Mouse (Mus musculus) c-Kit-positive CD71-negative TER-119-negative erythroid progenitor cells, embryonic 14.5 days (primary cell): Measurements from ENCODE around the gene Psip1.
"Not testable (repeated sequence)": the region's sequence is repeated elsewhere in the genome, so short reads cannot be mapped to it uniquely, and the experiment has no call there.

Experiments used
- DNase-seq: peaks from one replicate; pipeline ENCODE4 v3.0.0-alpha.2; 2013; ENCODE audit warnings: low read depth

Psip1 gene

DNA sequence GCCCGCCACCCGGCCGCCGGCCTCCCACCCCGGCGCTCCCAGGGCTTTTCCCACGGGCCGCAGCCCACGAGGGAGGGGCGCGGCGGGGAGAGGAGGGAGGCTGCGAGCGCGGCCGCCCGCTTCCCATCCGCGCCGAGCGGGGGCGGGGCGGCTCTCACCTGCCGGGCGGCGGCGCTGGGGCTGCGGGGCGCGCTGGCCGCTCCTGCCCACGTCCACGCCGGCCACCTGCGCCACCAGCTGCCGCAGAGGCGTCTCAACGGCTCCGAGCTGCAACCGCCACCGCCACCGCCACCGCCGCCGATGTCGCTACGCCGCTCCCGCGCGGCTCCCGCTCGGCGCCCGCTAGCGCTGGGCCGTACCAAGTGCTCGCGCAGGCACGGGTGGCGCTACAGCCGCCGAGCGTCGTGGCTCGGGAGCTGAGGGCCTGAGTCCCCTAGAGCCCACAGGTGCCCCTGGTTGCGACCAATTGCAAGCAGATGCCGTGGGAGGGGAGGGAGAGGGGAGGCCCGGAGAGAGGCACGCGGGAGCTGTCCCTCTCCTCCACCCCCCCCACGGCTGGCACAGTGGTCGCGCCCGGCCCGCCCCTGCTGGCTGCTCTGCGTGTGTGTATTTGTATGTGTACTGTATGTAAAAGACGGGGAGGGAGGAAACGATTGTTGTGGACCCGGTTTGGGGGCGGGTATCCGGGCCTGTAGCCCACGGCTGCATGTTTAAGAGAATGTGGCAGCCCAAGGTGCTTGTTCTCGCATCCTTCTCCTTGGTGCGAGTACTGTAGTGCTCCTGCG is at the start of gene Psip1:
Psip1 (minus strand) TSS at position 343 of the 785 bp plus-strand sequence.
- peak; percentile 74 for DNase-seq

DNA sequence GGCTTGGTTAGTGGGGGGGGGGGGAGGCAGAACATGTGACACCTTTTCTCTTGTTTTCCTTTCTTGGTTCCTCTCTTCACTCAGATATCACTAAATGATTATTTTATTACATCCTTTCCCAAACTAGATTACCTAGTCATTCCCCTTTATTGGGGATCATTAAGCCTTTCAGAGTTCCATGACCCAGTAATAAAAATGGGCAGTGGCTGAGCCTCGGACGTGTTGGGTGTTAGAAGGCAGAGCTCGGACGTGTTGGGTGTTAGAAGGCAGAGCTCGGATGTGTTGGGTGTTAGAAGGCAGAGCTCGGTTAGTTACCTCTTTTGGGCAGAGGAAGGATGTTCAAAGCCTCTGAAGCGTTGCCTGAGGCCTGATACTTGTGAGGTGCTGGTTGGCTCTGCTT is 47.8 kb upstream of the Psip1 start:
- DNase-seq = no peak

DNA sequence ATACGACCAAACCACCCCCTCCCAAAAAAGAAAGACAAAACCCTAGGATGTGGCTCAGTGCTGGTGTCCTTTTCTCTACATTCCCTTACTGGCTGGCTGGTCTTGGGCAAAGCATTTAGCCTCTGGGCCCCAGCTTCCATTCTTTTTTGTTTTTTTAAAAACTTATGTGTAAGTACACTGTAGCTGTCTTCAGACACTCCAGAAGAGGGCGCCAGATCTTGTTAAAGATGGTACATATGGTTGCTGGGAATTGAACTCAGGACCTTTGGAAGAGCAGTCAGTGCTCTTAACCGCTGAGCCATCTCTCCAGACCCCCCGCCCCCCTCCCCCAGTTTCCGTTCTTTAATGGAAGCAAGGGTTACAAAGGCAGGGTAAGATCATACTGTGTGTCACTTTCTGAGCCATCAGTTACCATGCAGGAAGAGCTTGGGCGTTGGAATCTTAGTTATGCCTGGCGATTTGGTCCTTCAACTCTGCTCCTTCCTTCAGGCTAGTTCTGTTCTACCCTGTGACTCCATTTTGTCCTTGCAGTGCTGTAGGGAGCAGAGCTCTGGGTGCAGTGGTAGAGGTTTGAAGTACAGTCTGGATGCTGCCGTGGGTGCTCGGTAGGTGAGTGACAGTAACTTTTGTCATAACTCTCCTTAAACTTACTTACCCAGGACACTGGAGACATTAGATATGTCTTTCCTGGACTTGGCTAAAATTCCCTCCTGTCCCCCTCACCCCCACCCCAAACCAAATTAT is 47.1 kb upstream of the Psip1 start:
- DNase-seq = no peak

DNA sequence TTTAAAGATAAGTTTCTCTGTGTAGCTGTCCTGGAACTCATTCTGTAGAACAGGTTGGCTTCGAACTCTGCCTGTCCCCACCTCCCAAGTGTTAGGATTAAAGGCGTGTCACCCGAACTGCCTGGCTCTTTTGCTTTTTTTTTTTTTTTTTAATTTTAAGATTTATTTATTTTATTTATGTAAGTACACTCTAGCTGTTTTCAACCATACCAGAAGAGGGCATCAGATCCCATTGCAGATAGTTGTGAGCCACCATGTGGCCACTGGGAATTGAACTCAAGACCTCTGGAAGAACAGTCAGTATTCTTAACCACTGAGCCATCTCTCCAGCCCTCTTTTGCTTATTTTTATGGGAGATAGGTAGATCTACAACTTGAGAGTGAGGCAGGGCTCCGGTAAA is 43.8 kb upstream of the Psip1 start:
- DNase-seq = not testable (repeated sequence)

DNA sequence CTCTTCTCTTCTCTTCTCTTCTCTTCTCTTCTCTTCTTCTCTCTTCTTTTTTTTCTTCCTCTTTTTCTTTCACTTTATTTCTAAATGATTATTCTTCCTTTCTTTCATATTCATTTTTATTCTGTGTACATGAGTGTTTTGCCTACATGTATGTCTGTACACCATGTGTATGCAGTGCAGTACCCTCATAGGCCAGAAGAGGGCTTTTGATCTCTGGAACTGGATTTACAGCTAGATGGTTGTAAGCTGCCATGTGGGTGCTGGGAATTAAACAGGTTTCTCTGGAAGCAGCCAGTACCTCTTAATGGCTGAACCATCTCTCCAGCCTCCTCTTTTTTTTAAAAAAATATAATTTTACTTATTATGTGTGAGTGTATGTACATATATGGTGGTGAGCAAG is 41.7 kb upstream of the Psip1 start:
- DNase-seq = peak; percentile 62

DNA sequence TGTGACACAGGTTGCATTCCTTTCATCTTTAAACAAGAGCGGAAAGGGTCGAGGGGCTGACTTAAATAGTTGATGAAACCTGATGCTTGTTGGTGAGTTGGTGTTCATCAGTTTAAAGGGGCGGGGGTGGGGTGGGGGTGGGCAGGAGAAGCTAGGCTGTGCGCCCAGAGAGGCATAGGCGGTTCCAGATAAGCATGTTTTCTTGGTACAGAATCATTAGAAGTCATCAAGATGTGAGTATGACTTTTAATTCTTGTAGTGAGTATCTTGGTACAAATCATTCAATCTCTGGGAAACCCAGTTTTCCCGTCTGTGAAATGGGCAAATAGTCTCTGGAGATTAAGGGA is 40.7 kb upstream of the Psip1 start:
- no peak for DNase-seq

DNA sequence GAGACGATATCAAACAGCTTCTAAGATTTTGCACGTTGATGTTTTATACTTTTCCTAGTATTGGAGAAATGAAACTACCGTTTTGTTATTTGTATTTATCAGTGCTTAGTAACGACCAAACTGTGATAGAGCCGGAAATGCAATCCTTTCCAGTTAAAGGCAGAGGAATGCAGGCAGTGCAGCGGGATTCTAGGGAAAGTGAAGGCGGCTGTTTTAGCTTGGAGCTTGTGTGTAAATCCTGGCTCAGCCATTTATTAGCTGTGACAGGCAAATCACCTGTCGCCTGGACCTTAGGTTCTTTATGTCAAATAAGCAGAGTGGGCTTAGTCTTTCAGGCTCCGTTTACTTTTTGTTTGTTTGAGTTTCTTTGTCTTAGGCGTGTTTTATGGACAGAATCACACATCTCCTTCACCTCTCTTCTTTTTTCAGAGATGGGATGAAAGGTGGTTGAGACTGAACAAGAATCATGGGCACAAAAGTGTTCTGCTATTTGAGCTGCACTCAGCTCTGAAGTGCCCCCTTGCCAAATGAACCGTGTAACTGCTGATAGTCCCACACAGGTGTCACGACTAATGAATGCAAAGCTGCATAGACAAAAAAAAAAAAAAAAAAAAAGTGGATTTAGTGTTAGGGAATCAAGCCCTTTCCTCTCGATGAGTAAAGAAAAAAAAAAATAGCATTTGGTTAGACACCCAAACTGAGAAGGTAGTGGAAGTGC is 40.2 kb upstream of the Psip1 start:
- DNase-seq = no peak

DNA sequence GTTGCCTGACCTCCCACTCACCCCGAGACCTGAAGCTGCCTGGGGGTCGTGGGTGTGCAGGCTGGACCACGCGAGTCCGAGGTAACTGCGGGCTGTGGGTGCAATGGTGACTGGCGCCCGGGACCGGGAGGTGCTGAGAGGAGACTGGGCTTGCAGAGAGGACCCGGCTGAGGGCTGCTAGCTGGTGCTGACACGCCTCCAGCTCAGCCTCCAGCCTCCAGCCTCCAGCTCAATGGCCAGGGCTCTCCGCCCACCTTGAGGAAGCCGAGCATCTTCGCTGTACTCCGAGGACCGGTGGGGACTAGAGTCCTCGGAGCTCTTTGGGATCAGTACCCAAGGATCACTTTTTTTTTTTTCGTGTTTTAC is 39.4 kb upstream of the Psip1 start:
- DNase-seq = peak; percentile 17

DNA sequence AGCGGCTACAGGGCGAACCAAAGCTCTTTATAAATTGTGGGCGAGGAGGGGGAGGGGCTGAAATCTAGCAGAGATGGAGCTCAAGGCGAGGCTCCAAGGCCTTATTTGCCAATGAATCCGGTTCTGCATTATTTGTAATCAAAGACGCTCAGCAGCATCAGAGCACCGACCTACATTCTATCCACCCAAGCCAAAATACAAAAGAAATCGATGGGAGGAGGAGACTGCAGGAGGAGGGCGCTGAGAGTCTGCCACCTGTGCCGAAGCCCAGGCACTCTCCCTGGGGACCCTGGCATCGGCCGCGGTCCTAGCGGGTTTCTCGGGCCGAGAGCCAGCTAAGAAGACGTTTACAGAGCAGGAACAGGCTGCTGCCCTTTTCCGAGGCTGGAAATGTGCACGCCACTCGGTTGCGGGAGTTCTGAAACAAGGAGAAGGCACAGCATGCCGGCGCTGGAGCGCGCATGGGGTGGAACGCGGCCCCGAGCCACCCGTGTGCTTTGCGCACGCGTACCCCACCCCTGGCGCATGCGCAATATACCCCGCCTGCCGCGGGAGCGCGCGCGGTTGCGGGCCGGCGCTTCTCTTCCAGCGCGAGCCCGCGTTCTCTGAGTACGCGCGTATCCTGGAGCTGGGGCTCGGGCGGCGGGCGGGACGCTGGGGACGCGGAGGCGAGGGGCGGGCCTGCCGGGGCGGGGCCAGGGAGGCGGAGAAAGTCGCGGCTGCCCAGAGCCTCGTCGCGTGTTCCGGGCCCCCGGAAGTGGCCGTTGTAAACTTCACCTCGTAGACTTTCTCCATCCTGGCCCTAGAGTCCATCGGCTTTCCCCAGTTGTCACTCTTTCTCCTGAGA is 38.8 kb upstream of the Psip1 start, which contains the start of gene Ccdc171:
Ccdc171 (plus strand) TSS at position 703 of the 847 bp plus-strand sequence.
- DNase-seq = peak; percentile 89

DNA sequence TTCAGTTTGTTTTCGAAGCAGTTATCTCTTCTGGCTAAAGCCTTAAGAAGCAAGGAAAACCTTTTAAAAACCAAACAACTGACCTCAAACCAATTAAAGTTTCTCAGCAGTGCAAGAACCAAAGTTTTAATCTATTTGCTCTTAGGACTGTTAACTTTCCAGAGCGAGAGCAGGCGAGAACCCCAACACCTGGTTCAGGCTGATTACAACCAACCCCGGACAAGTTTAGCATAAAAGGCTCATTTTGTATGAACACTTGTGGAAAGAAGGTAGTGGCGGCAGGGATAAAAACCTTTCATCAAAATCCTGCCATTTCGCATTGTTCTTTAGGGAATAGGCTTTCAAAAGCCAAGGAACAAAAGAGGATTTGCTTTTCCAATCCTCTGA is 38.2 kb upstream of the Psip1 start:
- no peak for DNase-seq

DNA sequence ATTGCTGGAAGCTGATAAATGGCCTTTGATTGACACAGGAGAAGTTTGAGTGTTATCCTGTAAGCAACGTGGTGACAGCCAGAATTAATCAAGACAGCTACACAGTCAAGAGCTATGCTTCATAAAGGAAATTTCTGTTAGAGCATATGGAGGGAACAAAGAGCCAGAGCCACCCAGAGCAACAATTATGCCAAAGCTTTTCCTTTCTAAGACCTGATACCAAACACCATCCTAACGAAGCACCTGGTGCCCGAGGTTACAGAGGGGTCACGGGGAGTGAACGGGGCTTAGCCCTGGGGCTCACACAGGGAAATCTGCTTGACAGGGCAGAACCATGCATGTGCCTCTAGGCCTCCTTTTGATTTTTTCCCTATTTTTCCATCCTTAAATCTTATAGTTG is 35.8 kb upstream of the Psip1 start:
- DNase-seq = no peak

DNA sequence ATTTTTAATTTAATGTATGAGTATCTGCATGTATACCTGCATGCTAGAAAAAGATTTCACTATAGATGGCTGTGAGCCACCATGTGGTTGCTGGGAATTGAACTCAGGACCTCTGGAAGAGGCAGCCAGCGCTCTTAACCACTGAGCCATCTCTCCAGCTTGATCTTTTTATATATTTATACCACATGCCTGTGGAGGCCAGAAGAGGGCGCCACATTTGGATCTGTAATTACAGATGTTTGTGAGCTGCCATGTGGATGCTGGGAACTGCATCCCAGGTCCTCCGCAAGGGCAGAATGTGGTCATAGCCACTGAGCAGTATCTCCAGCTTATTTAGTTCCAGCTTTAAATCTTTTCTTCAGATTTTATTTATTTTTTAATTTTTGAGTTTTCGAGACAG is 34.0 kb upstream of the Psip1 start:
- no peak for DNase-seq

DNA sequence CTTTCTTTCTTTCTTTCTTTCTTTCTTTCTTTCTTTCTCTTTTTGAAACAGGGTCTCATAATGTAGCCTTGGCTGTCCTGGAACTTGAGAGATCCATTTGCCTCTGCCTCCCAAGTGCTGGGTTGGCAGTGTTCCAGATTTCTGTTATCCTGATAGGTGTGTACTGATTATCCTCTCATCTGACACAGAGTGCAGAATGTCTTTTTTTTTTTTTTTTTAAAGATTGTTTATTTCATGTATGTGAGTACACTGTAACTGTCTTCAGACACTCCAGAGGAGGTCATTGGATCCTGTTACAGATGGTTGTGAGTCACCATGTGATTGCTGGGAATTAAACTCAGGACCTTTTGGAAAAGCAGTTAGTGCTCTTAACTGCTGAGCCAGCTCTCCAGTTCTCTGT is 33.5 kb upstream of the Psip1 start:
- DNase-seq = no peak

DNA sequence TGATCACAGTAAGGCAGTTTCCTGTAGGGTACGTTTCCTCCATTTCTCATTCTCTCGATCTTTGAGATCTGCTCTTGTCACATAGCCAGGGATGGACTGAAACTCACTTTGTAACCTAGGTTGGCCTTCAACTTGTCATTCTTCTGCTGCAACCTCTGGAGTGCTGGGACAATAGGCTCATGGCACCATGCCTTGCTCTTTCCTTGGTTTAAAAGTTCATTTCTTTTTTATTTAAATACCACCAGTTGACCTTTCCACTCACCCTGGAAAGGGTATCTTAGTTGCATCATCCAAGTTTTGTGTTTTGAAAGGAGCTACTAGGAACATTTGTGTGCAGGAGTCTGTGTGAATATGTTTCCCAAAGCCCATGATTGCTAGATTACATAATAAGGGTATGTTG is 32.9 kb upstream of the Psip1 start:
- DNase-seq = no peak

DNA sequence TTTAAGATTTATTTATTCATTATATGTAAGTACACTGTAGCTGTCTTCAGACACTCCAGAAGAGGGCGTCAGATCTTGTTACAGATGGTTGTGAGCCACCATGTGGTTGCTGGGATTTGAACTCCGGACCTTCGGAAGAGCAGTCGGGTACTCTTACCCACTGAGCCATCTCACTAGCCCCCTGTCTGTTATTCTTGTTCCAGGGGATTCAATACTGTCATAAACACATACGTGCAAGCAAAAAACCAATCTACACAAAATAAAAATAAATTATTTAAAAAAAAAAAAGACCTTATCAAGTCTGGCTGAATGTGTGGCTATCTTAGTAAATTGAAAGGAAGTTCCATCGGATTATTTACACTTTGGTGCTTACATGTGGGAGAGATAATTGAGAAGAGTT is 29.9 kb upstream of the Psip1 start:
- not testable (repeated sequence) for DNase-seq

DNA sequence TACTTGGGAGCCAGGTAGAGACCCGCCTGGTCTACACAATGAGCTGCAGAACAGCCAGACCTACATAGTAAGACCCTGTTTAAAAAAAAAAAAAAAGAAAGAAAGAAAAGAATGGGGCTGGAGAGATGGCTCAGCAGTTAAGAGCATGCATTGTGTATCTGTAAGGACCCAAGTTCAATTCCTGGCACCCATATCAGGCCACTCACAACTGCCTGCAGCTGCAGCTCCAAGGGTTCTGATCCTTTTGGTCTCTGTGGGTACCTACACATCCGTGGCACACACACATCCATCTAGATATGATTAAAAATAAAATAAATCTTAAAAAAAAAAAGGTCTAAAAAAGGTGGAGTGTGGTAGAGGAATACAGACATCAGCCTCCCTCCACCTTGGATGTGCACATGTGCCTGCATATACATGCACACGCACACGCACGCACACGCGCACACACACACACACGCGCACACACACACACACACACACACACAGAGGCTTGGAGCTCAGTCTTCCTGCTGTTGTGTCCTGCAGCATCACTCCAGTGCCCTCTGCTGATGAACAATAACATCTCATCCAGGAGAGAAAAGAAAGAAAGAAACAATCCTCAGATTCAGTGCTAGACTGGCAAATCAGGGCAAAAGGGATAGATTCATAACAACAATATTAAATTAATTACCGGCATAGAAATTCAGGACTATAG is 28.9 kb upstream of the Psip1 start:
- DNase-seq = no peak

DNA sequence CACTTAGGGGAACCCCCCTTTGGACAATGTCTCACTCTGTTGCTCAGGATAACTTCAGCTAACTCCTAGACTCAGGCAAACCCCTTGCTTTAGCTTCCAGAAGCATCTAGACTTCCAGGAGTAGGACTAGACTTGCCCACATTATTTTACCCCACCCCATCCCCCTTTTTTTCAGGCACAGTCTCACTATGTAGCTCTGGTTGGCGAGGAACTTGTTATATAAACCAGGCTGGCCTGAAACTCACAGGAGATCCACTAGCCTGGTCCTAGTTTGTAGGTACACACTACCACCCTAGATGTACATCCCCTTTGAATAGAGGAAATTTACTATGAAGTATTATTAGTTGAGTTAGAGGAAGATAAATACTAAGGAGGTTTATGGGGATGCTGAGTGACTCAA is 27.9 kb upstream of the Psip1 start:
- DNase-seq = no peak

DNA sequence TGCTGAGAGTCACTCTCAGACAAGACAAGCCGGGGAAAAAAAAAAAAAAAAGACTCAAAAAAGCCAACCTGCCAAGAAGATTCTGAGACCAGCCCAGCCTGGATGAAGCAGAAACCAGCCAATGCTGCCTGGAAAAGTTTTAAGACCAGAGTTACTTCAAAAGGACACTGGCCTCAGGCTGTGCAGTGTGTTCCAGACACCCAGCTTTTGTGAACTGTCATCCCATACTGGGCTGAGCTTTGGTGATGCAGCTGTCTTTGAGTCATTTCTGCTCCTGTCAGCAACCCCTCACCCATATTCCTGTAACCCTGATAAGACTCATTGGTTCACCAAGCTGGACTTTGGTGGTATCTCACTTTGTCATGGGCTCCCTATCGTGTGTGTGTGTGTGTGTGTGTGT is 26.4 kb upstream of the Psip1 start:
- DNase-seq = no peak

DNA sequence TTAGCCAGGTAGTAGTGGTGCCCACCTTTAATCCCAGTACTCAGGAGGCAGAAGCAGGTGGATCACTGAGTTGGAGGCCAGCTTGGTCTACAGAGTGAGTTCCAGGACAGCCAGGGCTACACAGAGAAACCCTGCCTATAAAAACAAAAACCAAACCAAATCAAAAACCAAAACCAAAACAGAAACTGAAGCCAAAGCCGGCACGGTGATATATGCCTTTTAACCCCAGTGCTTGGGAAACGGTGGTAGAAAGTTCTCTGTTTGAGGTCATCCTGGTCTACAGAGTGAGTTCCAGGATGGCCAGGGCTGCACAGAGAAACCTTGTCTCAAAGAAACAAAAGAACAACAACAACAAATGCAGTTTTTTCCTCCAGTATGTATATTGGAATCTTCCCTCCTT is 26.0 kb upstream of the Psip1 start:
- DNase-seq = no peak

DNA sequence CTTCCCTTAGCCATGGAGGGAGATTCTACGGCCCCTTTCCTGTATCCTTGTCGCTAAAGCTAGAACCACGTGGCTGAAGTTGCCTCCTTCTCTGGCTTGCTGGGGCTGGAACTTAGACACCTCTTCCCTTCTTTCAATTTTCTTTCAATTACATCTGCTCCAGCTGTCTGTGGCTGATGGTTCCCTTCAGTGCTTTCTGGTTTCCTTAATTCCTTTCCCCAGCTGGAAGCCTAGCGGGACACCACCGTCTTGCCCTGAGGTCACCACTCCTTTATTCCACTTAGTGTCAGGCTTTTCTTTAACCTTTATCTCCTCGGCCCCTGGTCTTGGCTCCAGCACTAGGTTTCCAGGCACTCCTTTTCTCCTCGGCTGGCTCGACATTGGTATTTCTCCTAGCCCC is 24.8 kb upstream of the Psip1 start:
- no peak for DNase-seq

DNA sequence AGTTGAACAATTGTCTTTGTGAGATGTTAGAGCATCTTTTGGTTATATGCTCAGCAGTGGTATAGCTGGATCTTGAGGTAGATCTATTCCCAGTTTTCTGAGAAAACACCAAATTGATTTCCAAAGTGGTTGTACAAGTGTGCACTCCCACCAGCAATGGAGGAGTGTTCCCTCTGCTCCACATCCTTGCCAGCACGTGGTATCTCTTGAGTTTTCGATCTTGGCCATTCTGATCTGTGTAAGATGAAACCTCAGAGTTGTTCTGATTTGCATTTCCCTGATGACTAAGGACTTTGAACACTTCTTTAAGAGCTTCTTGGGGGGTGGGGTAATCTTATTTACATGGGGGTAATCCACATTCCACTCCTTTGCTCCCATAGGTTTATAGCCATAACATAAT is 23.3 kb upstream of the Psip1 start:
- no peak for DNase-seq

DNA sequence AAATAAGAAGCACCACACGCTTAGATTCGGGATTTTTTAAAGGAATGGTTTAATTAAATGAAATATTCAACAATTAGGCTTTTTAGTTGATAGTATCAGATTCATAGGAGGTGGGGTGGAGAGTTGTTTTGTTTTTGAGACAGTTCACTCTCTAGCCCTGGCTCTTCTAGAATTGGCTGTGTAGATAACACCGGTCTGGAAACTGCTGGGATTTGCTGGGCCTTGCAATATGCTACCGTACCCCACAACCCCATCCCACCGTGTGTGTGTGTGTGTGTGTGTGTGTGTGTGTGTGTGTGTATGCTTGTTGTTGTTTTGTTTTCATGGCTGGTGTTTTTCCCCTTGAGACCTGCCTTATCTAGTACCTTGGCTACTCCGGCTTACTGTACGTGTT is 14.8 kb upstream of the Psip1 start:
- DNase-seq = no peak
